Mouse (Mus musculus) cerebellum, adult 2 months (tissue): Measurements from ENCODE around the gene Ccdc13. TPM values are rescaled to one million over a fixed set of nuclear protein-coding genes. Genes with fewer than 3 reads are reported as not detected.
A peak's percentile ranks its signal among the peaks of the same experiment; 100 is the strongest.

Experiments
- DNase-seq, 2 experiments: peaks; one replicate each; pipeline ENCODE4 v3.0.0; 2021
- H3K27ac ChIP-seq: fragments of 200-500 bp; 2 replicates; pipeline ENCODE4 v1.5.1; 2012; ENCODE audit warnings: low read length, control low read depth, inconsistent platforms; ENCODE audit not compliant: insufficient read depth
- H3K27me3 ChIP-seq: fragments of 200-500 bp; 2 replicates; pipeline ENCODE4 v1.6.1; 2012; ENCODE audit warnings: inconsistent platforms, mild to moderate bottlenecking, low read length, moderate library complexity; ENCODE audit not compliant: control insufficient read depth, insufficient read depth
- H3K4me1 ChIP-seq: fragments of 200-500 bp; 2 replicates; pipeline ENCODE4 v1.6.1; 2011; ENCODE audit warnings: low read length; ENCODE audit not compliant: control insufficient read depth, insufficient read depth
- H3K4me3 ChIP-seq: fragments of 200-500 bp; replicated peaks from 2 replicates; pipeline ENCODE3; 2011; ENCODE audit warnings: mild to moderate bottlenecking, low read depth, low read length, control low read depth; ENCODE audit not compliant: insufficient read depth
- CTCF ChIP-seq: fragments of 200-500 bp; IDR thresholded peaks from 2 replicates; pipeline ENCODE4 v1.5.1; 2011; ENCODE audit warnings: low read depth, mild to moderate bottlenecking, control low read depth, low read length, moderate library complexity, borderline replicate concordance; ENCODE audit not compliant: insufficient read depth
- POLR2A ChIP-seq: fragments of 200-500 bp; IDR thresholded peaks from 2 replicates; pipeline ENCODE4 v1.6.1; 2011; ENCODE audit warnings: low read length, control low read depth, borderline replicate concordance; ENCODE audit not compliant: insufficient read depth
- WGBS: fragments of 180-500 bp; shearing (Covaris S2); methylation state at CpG from one replicate; pipeline ENCODE4 v1.1.7; 2018; 5-methylcytosine and 5-hydroxymethylcytosine counted together
- polyA plus RNA-seq: library from polyadenylated mRNA; depleted of rRNA; stranded (reverse); fragments of >200 nt; gene quantifications from 2 replicates; pipeline ENCODE4 v1.2.3, GENCODE M21; 2012

The Ccdc13 gene
- polyA plus RNA-seq, 1 experiment = 18.5 TPM

- DNase-seq = peak in 1 of 2 experiments; percentile 21
- 8% methylated on average over 1 of the region's 1 CpGs for WGBS
- TF ChIP-seq POLR2A (no peak), CTCF (no peak)
- Histone ChIP-seq H3K27me3 (no peaks in the 10 kb centered on the region), H3K4me3 (no peak overlapping the region), H3K4me1 (peaks cover 17% of the 10 kb centered on the region), H3K27ac (no peak overlapping the region)
These were observed 44.2 kb downstream of the Ccdc13 start for GRCm38 (mm10) chr9:121794972-121795539.

DNA sequence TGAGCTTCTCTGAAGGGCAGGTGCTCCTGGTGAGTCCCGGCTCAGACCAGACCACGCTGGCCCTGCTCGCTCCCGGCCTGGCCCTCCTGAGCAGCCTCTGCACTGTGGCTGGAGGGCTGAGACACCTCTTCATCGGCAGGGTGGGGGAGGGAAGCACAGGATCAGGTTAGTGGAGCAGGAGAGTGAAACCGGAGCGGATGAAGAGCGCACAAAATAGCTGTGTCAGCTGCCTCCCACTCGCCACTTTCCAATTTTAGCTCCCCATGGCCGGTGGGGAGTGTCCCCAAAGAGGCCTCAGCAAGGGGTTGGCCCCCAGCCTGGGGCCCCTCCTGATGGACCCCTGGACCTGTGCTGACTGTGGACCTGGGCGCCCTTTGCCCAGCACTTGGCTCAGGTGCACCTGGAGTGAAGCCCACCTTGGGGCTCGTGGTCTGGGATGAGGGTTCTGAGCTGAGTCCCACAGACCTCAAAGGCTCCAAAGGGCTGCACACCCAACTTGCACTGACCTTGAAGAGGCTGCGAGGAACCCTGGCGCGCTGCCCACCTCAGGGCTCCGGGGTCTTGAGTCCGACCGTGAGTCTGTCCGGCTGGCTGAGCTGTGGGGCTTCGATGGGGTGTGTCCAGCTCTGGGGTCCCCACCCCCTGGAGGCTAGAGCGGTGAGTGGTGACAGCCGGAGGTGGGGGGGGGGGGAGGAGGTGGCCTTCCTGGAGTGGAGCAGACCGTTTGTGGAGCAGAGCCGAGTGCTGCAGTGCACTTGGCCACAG lies 47.3 kb downstream of the Ccdc13 start, which contains the start of gene Hhatl:
Hhatl (minus strand) TSS at position 751 of the 765 bp plus-strand sequence.
- no peak for TF ChIP-seq POLR2A
- no peak for TF ChIP-seq CTCF
- no peak within 1 kb of the TSS for H3K4me3 ChIP-seq
- no peak for DNase-seq
- peaks cover 17% of the 10 kb centered on the region for H3K4me1 ChIP-seq
- H3K27me3 ChIP-seq = no peaks in the 10 kb centered on the region
- WGBS = 23% methylated on average over 24 of the region's 24 CpGs
- H3K27ac ChIP-seq = no peak within 1 kb of the TSS

GRCm38 (mm10) chr9:121791206-121791605 lies 48.1 kb downstream of the Ccdc13 start:
- Histone ChIP-seq H3K27ac (no peak overlapping the region), H3K27me3 (no peaks in the 10 kb centered on the region), H3K4me3 (no peak overlapping the region), H3K4me1 (peaks cover 17% of the 10 kb centered on the region)
- WGBS = 23% methylated on average over 5 of the region's 5 CpGs
- peak; percentile 36 to 54 for DNase-seq
- no peak for TF ChIP-seq CTCF
- TF ChIP-seq POLR2A = no peak

DNA sequence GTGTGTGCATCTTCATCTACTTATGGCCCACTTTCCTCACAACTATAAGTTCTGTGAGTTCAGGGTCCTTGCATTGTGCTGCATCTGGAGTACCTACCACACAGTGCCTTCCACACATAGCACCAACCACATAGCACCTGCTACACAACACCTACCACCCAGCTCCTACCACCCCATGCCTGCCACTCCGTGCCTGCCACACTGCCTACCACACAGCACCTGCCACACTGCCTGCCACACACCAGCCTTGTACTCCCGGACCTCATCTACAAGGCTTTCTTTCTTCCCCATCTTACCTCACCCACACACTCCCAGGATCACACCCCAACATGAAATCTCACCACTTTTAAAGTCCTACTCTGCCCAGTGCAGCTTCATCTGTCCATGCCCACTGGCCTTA lies 52.9 kb downstream of the Ccdc13 start:
- 96% methylated on average over 2 of the region's 2 CpGs for WGBS
- DNase-seq = no peak
- no peak overlapping the region for H3K4me3 ChIP-seq
- H3K27me3 ChIP-seq = no peaks in the 10 kb centered on the region
- no peak overlapping the region for H3K27ac ChIP-seq
- no peaks in the 10 kb centered on the region for H3K4me1 ChIP-seq
- TF ChIP-seq CTCF (no peak), POLR2A (no peak)

DNA sequence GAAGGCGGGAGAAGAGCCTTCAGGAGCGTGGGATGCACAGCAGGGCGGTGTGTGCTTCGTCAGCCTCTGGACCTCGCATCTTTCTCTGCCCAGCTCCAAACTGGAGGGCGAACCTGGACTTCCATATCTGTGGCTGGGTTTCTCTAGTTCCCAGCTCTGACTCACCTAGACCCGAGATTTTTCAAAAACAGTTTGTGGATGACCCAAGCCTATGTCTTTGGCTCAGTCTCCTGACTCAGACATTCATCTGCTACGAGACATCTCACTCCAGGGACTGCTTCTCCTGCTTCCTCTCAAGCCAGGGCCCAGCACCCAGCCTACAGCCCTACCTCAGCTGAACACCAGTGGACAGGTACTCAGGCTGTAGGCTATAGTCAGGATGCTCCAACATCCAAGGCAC lies 54.0 kb downstream of the Ccdc13 start:
- Histone ChIP-seq H3K27ac (no peak overlapping the region), H3K4me3 (no peak overlapping the region)
- 84% methylated on average over 8 of the region's 8 CpGs for WGBS

DNA sequence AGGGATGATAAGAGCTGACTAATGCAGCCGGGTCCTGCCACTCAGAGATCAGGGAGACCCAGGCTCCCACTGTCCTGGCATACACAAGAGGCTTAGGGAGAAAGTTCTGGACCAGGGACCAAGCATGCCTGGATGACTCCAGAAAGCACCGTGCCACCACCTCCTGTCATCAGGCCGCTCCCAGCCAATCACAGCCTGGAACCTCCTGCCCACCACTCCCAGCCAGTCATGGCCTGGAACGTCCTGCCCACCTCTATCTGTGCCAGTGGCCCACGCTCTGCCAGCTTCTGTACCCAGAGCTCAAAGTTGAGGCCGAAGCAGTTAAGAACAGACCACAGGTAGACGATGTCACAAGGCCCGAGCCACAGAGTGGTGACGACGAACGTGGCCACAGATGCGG lies 54.5 kb downstream of the Ccdc13 start:
- Histone ChIP-seq H3K27ac (no peak overlapping the region), H3K4me1 (no peaks in the 10 kb centered on the region), H3K27me3 (no peaks in the 10 kb centered on the region), H3K4me3 (no peak overlapping the region)
- TF ChIP-seq POLR2A = no peak
- no peak for TF ChIP-seq CTCF
- WGBS = 48% methylated on average over 12 of the region's 12 CpGs
- no peak for DNase-seq

More for the DNA sequence above, 54.0 kb downstream of the Ccdc13 start:
- Histone ChIP-seq H3K4me1 (no peaks in the 10 kb centered on the region), H3K27me3 (no peaks in the 10 kb centered on the region)
- no peak for DNase-seq
- TF ChIP-seq CTCF (no peak), POLR2A (no peak)

DNA sequence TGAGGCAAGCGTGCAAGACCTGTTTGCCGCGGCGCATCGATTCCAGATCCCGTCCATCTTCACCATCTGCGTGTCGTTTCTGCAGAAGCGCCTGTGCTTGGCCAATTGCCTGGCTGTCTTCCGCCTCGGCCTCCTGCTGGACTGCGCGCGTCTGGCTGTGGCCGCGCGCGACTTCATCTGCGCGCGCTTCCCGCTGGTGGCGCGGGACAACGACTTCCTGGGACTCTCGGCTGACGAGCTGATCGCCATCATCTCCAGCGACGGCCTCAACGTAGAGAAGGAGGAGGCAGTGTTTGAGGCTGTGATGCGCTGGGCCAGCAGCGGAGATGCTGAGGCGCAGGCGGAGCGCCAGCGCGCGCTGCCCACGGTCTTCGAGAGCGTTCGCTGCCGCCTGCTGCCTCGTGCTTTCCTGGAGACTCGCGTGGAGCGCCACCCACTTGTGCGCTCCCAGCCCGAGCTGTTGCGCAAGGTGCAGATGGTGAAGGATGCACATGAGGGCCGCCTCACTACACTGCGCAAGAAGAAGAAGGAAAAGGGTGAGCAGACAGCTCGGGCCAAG lies 61.1 kb downstream of the Ccdc13 start:
- TF ChIP-seq CTCF = no peak
- no peak for TF ChIP-seq POLR2A
- WGBS = 6% methylated on average over 54 of the region's 54 CpGs
- peak overlapping the region; percentile 18 for H3K4me3 ChIP-seq
- H3K4me1 ChIP-seq = peaks cover 6% of the 10 kb centered on the region; the same call in 1 of the 2 replicates
- H3K27me3 ChIP-seq = no peaks in the 10 kb centered on the region
- no peak overlapping the region for H3K27ac ChIP-seq
- DNase-seq = no peak
